38 mouse cellular contexts compared by ENCODE assay signal in genomic region chr2:93501303-93501702, GRCm38 (mm10). TPM values are rescaled to one million over a fixed set of nuclear protein-coding genes. Genes with fewer than 3 reads are reported as not detected.
A peak's percentile ranks its signal among the peaks of the same experiment; 100 is the strongest.
DNase-seq lines count a peak whose midpoint lies in the region; ATAC-seq and TF ChIP-seq lines count a peak whose summit lies in the region.
"Had no signal": no experiment of that assay in that cellular context is flagged by ENCODE, and none has a peak within 500 bp of the region (broad histone marks: within the 10 kb centered on the region; RNA-seq: fewer than 3 reads in every experiment).

No protein-coding gene starts in this region.

- H3K9ac ChIP-seq in neural tube, embryonic 15.5 days (replicated peaks): no peak overlapping the region
- no peak overlapping the region for H3K9ac ChIP-seq in embryonic facial prominence, embryonic 11.5 days (replicated peaks; ENCODE audit: low read length)
- no peak overlapping the region for H3K9ac ChIP-seq in limb, embryonic 11.5 days (ENCODE audit: low read length)
- H3K9ac ChIP-seq: embryonic facial prominence, embryonic 15.5 days; forebrain, embryonic 13.5 days; heart, embryonic 12.5 days; liver, embryonic 14.5 days had no signal

- no peak for TF ChIP-seq POLR2A in cerebellum, adult 2 months (IDR thresholded peaks at IDR 0.05; ENCODE audit: borderline replicate concordance, insufficient read depth, low read length)

- H3K4me1 ChIP-seq in neural tube, embryonic 15.5 days: no peaks in the 10 kb centered on the region; the same call in 1 of the 2 replicates
- H3K4me1 ChIP-seq in embryonic facial prominence, embryonic 11.5 days (ENCODE audit: control insufficient read depth, insufficient read depth, low read length): no peaks in the 10 kb centered on the region; the same call in 1 of the 2 replicates
- peaks cover 6% of the 10 kb centered on the region for H3K4me1 ChIP-seq in limb, embryonic 11.5 days (ENCODE audit: control insufficient read depth, insufficient read depth, low read length)
- H3K4me1 ChIP-seq in cerebellum, adult 2 months (ENCODE audit: control insufficient read depth, insufficient read depth, low read length): no peaks in the 10 kb centered on the region
- H3K4me1 ChIP-seq: embryonic facial prominence, embryonic 15.5 days; forebrain, embryonic 13.5 days; heart, embryonic 12.5 days; midbrain, embryonic 10.5 days had no signal

- H3K27ac ChIP-seq in neural tube, embryonic 15.5 days (replicated peaks): no peak overlapping the region
- H3K27ac ChIP-seq in embryonic facial prominence, embryonic 11.5 days (replicated peaks; ENCODE audit: low read depth, low read length): peak overlapping the region; percentile 16; the same call in 1 of the 2 replicates
- H3K27ac ChIP-seq in limb, embryonic 11.5 days (replicated peaks; ENCODE audit: low read depth, low read length): peak overlapping the region; percentile 70
- no peak overlapping the region for H3K27ac ChIP-seq in cerebellum, adult 2 months (ENCODE audit: insufficient read depth, low read length)
- H3K27ac ChIP-seq: embryonic facial prominence, embryonic 15.5 days; forebrain, embryonic 13.5 days; heart, adult 2 months; kidney, postnatal 0 days; liver, embryonic 14.5 days; midbrain, embryonic 10.5 days had no signal

- no peak for ATAC-seq in neural tube, embryonic 15.5 days (ENCODE audit: low FRiP score)
- ATAC-seq in embryonic facial prominence, embryonic 11.5 days (replicated peaks; ENCODE audit: insufficient number of reproducible peaks, low FRiP score, low TSS enrichment, low read depth): peak; percentile 50; the same call in 1 of the 2 replicates
- peak; percentile 72 for ATAC-seq in limb, embryonic 11.5 days (ENCODE audit: insufficient number of reproducible peaks, low FRiP score, low TSS enrichment, low read depth)
- ATAC-seq: forebrain, embryonic 13.5 days; intestine, embryonic 16.5 days had no signal

- no peak overlapping the region for H3K4me2 ChIP-seq in neural tube, embryonic 15.5 days
- no peak overlapping the region for H3K4me2 ChIP-seq in embryonic facial prominence, embryonic 11.5 days (ENCODE audit: low read depth, low read length)
- H3K4me2 ChIP-seq in limb, embryonic 11.5 days (ENCODE audit: low read depth, severe bottlenecking): no peak overlapping the region
- H3K4me2 ChIP-seq: embryonic facial prominence, embryonic 15.5 days; forebrain, embryonic 13.5 days; heart, embryonic 12.5 days had no signal

- H3K4me3 ChIP-seq in neural tube, embryonic 15.5 days (replicated peaks): no peak overlapping the region
- H3K4me3 ChIP-seq in embryonic facial prominence, embryonic 11.5 days (ENCODE audit: low read depth, low read length): no peak overlapping the region
- no peak overlapping the region for H3K4me3 ChIP-seq in limb, embryonic 11.5 days (ENCODE audit: low read depth, low read length)
- no peak overlapping the region for H3K4me3 ChIP-seq in cerebellum, adult 2 months (replicated peaks; ENCODE audit: insufficient read depth, low read depth, low read length)
- H3K4me3 ChIP-seq: embryonic facial prominence, embryonic 15.5 days; forebrain, embryonic 13.5 days; heart, adult 2 months; heart, embryonic 12.5 days; midbrain, embryonic 10.5 days; myocyte had no signal

- TF ChIP-seq CTCF in cerebellum, adult 2 months (IDR thresholded peaks at IDR 0.05; ENCODE audit: borderline replicate concordance, insufficient read depth, low read depth, low read length): no peak

- peak; percentile 58 for DNase-seq in neural tube, embryonic 10.5 days (ENCODE audit: extremely low spot score, low spot score)
- DNase-seq in embryonic facial prominence, embryonic 11.5 days (ENCODE audit: low spot score): peak; percentile 73
- peak; percentile 81 for DNase-seq in limb, embryonic 11.5 days (ENCODE audit: low spot score)
- no peak for DNase-seq in cerebellum, adult 2 months
- DNase-seq in cerebellum, adult 9-10 months: no peak
- no peak for DNase-seq in cerebellum, adult 11 months
- DNase-seq: adrenal gland, adult 2 months; adrenal gland, postnatal 36 days; cerebellum, adult 8-10 months; gastrocnemius, postnatal 36 days; heart, adult 2 months; kidney, adult 8-10 months; kidney, postnatal 4 days; liver; lung, adult 2 months; lung, postnatal 14 days; retina, postnatal 1 day; right cerebral cortex, postnatal 14 days; thymus, postnatal 14 days had no signal

- 64% methylated on average over 10 of the region's 10 CpGs for WGBS in neural tube, embryonic 15.5 days
- WGBS in embryonic facial prominence, embryonic 11.5 days: 41% methylated on average over 10 of the region's 10 CpGs
- 13% methylated on average over 10 of the region's 10 CpGs for WGBS in limb, embryonic 11.5 days
- 87% methylated on average over 10 of the region's 10 CpGs for WGBS in cerebellum, adult 2 months

- H3K36me3 ChIP-seq in neural tube, embryonic 15.5 days: no peaks in the 10 kb centered on the region
- no peaks in the 10 kb centered on the region for H3K36me3 ChIP-seq in embryonic facial prominence, embryonic 11.5 days (replicated peaks; ENCODE audit: control insufficient read depth, insufficient read depth, low read depth, low read length)
- H3K36me3 ChIP-seq in limb, embryonic 11.5 days (ENCODE audit: control insufficient read depth, insufficient read depth, low read length): no peaks in the 10 kb centered on the region
- H3K36me3 ChIP-seq: embryonic facial prominence, embryonic 15.5 days; heart, embryonic 12.5 days; midbrain, embryonic 10.5 days had no signal

- no peaks in the 10 kb centered on the region for H3K9me3 ChIP-seq in neural tube, embryonic 15.5 days (replicated peaks)
- H3K9me3 ChIP-seq in embryonic facial prominence, embryonic 11.5 days (replicated peaks; ENCODE audit: control insufficient read depth, low read length): no peaks in the 10 kb centered on the region
- no peaks in the 10 kb centered on the region for H3K9me3 ChIP-seq in limb, embryonic 11.5 days (ENCODE audit: control insufficient read depth, low read length)
- H3K9me3 ChIP-seq: embryonic facial prominence, embryonic 15.5 days; forebrain, embryonic 13.5 days; heart, embryonic 12.5 days; midbrain, embryonic 10.5 days had no signal

- H3K27me3 ChIP-seq in neural tube, embryonic 15.5 days (replicated peaks): no peaks in the 10 kb centered on the region
- no peaks in the 10 kb centered on the region for H3K27me3 ChIP-seq in embryonic facial prominence, embryonic 11.5 days (ENCODE audit: control insufficient read depth, insufficient read depth, low read length)
- no peaks in the 10 kb centered on the region for H3K27me3 ChIP-seq in limb, embryonic 11.5 days (ENCODE audit: control insufficient read depth, insufficient read depth, low read length)
- H3K27me3 ChIP-seq in cerebellum, adult 2 months (ENCODE audit: control insufficient read depth, insufficient read depth, low read length): no peaks in the 10 kb centered on the region
- H3K27me3 ChIP-seq: embryonic facial prominence, embryonic 15.5 days; forebrain, embryonic 13.5 days had no signal

RNA-seq across cellular contexts. Expression of gene Cd82, which starts 38.4 kb away (rescaled TPM):
- polyA plus RNA-seq in neural tube, embryonic 15.5 days (2015; fragmentation: Nextera tagmentation; extraction: Ambion mirVana): 22.4 and 68.9 TPM in 2 replicates
- 6.8 and 7.5 TPM in 2 replicates for polyA plus RNA-seq in embryonic facial prominence, embryonic 11.5 days (2014; fragmentation: Nextera tagmentation; extraction: Ambion mirVana)
- 5.4 and 6.0 TPM in 2 replicates for polyA plus RNA-seq in limb, embryonic 11.5 days (2014; fragmentation: Nextera tagmentation; extraction: Ambion mirVana)
- polyA plus RNA-seq in cerebellum, adult 2 months (2012; rRNA removed): 41.0 and 47.4 TPM in 2 replicates

RNA-seq across cellular contexts. Expression of gene Gm10803, which starts 59.1 kb away (rescaled TPM):
- polyA plus RNA-seq in neural tube, embryonic 15.5 days (2015; fragmentation: Nextera tagmentation; extraction: Ambion mirVana): not detected in 2 replicates
- not detected in 2 replicates for polyA plus RNA-seq in embryonic facial prominence, embryonic 11.5 days (2014; fragmentation: Nextera tagmentation; extraction: Ambion mirVana)
- not detected in 2 replicates for polyA plus RNA-seq in limb, embryonic 11.5 days (2014; fragmentation: Nextera tagmentation; extraction: Ambion mirVana)
- not detected in 2 replicates for polyA plus RNA-seq in cerebellum, adult 2 months (2012; rRNA removed)
- polyA plus RNA-seq: adrenal gland, adult 2 months; brain, embryonic 14.5 days; embryonic facial prominence, embryonic 15.5 days; forebrain, embryonic 13.5 days; frontal cortex, adult 2 months; heart, adult 2 months; heart, embryonic 12.5 days; heart, postnatal 0 days; hindbrain, embryonic 11.5 days; intestine, embryonic 16.5 days; kidney, postnatal 0 days; liver, embryonic 14.5 days; lung, adult 2 months; midbrain, embryonic 10.5 days; midbrain, postnatal 0 days; myocyte; neural tube, embryonic 14.5 days; small intestine, adult 2 months; stomach, embryonic 14.5 days; testis, adult 2 months; urinary bladder, adult 2 months had no signal

Comparison
In these comparisons a context has a peak if more than half of its experiments do, and no peak if none do; other contexts are left out.
1. DNase-seq: peak in neural tube, embryonic 10.5 days (single experiment), embryonic facial prominence, embryonic 11.5 days (single experiment) and limb, embryonic 11.5 days (single experiment); none in cerebellum, adult 2 months (0 of 2), cerebellum, adult 9-10 months (single experiment) and cerebellum, adult 11 months (single experiment).
2. H3K27ac ChIP-seq: peak in embryonic facial prominence, embryonic 11.5 days (single experiment) and limb, embryonic 11.5 days (single experiment); none in neural tube, embryonic 15.5 days (single experiment) and cerebellum, adult 2 months (single experiment).